Mouse (Mus musculus) kidney, adult 2 months (tissue): ENCODE data around the gene Fbxo47.

Source experiments
- CTCF ChIP-seq: fragments of 200-500 bp; conservative IDR thresholded peaks from 2 replicates; pipeline ENCODE4 v1.5.1; 2011; ENCODE audit warnings: low read depth, mild to moderate bottlenecking, control low read depth, low read length, moderate library complexity, mixed read lengths; ENCODE audit not compliant: insufficient read depth, insufficient read length
- POLR2A ChIP-seq: fragments of 200-500 bp; IDR thresholded peaks from one replicate; pipeline ENCODE4 v1.6.1; 2011; ENCODE audit warnings: low read depth, low read length, control low read depth

GRCm38 (mm10) chr11:97817379-97817778 is 66.6 kb downstream of the Fbxo47 start:
- TF ChIP-seq POLR2A (no peak), CTCF (no peak)
